Mouse (Mus musculus) brain, embryonic 14.5 days (tissue): ENCODE measurements around the gene Bdkrb2.

Source experiments
- CTCF ChIP-seq: fragments of 200-500 bp; IDR thresholded peaks from 2 replicates; pipeline ENCODE4 v1.5.1; 2012; ENCODE audit warnings: inconsistent platforms, mild to moderate bottlenecking, moderate library complexity, borderline replicate concordance; ENCODE audit not compliant: insufficient read depth, insufficient read length; ENCODE audit errors: extremely low read depth
- POLR2A ChIP-seq: fragments of 200-500 bp; IDR thresholded peaks from 2 replicates; pipeline ENCODE4 v1.6.1; 2012; ENCODE audit warnings: mild to moderate bottlenecking, inconsistent platforms, borderline replicate concordance; ENCODE audit not compliant: poor library complexity, insufficient read depth, insufficient read length, severe bottlenecking; ENCODE audit errors: extremely low read depth

DNA sequence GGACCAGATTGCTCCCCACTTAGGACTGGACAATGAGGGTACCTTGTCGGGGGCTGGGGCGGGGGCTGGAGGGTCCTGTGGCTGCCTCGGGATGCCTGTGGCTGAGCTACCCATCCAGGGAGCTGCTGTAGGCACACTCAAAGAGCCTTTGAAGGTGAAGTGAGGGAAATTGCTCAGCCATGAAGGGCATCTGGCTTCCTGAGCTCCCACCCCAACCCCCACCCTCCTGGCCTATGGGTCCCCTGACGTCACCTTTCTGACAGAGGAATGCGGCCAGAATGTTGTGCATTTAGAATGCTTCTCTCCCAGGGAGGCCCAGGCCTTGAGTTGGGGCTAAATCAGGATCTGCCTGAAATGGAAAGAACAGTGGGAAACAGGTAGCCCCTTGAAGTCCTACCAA is 7.9 kb upstream of the Bdkrb2 start:
- TF ChIP-seq CTCF (no peak), POLR2A (no peak)
